Mouse (Mus musculus) megakaryocyte, embryonic 14.5 days (primary cell): Measurements from ENCODE around the gene Fcrla.

ENCODE experiments used
- FLI1 ChIP-seq: IDR thresholded peaks from 2 replicates; pipeline ENCODE4 v1.6.1; 2012; ENCODE audit warnings: low read length, inconsistent platforms, mixed read lengths
- GATA1 ChIP-seq: IDR thresholded peaks from 3 replicates; pipeline ENCODE4 v1.6.1; 2012; ENCODE audit warnings: mixed read lengths, low read length, inconsistent platforms, borderline replicate concordance

GRCm38 (mm10) chr1:170929245-170929644 is 1.9 kb upstream of the Fcrla start:
- TF ChIP-seq GATA1, result no peak
- no peak for TF ChIP-seq FLI1
